Mouse (Mus musculus) erythroid progenitor cell, adult 5-6 weeks (primary cell): ENCODE measurements around the gene Sh3tc1. TPM values are rescaled to one million over a fixed set of nuclear protein-coding genes. Genes with fewer than 3 reads are reported as not detected.

ENCODE experiments used
- ATAC-seq: replicated peaks from 2 replicates; pipeline ENCODE4 v1.8.0; 2016; ENCODE audit warnings: moderate number of reproducible peaks, mild to moderate bottlenecking, moderate TSS enrichment, inconsistent platforms; ENCODE audit not compliant: poor library complexity, low FRiP score, severe bottlenecking
- total RNA-seq, 2 experiments: library from RNA; stranded (forward) in 1 of 2; stranded (reverse) in 1 of 2; fragments of 150-400 nt in 1 of 2; fragments of 186-747, 209-891 nt in 1 of 2; gene quantifications; 2 replicates each; pipeline versions ENCODE4 v1.2.3 to v1.2.4; 2015 to 2017; ENCODE audit warnings: low replicate concordance in 2 of 2

The Sh3tc1 gene
- total RNA-seq, 2 experiments from 2014 or later, result 1.6 TPM; not detected in 1

DNA sequence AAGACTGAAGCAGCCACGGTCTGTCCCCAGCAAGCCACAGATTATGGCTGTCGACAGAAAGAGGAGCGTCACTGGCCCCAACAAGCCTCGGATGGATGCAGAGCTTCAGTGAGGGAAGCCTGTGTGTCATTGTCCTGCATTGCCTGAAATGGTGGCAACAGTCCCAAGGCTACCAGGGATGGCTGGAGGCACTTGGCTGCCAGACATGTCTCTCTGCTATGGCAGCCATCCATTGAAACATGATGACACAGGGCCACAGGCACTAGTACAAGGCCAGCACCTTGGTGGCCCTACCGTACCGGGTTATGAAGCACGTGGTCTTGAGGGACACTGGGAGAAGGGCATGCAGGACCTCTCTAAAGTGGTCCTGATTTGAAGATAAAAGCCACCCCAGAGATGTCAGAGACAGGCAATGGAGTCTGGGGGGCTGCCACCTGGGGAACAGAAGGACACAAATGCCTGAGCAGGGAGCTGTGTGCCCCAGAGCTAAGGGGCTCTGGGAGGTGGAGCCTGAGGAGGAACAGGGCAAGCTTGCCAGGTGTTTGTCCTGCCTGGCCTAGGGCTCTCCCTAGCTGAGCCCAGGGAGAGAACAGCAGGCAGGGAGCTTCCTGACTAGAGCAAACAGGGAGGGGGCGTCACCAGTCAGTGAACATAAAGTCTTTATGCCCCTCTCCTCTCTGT lies 49.2 kb downstream of the Sh3tc1 start:
- ATAC-seq, result no peak

DNA sequence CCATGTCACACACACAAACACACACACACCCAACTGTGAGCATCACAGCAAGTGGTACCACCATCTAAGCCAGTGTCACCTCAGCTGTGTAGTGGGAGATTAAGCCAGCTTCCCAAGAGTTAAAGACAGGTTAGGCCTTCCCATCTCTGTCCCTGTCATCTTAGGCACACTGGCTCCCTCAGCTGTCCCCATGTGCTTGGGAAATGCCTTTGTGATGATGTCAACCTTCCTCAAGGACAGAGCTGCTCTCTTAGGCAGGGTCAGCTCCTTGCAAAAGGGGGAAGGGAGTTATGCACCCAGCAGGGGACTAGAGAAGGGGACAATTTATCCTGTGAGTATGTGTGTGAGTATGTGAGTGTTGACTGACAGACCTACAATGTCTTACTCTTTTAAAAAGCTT lies 50.4 kb downstream of the Sh3tc1 start:
- ATAC-seq, result no peak

DNA sequence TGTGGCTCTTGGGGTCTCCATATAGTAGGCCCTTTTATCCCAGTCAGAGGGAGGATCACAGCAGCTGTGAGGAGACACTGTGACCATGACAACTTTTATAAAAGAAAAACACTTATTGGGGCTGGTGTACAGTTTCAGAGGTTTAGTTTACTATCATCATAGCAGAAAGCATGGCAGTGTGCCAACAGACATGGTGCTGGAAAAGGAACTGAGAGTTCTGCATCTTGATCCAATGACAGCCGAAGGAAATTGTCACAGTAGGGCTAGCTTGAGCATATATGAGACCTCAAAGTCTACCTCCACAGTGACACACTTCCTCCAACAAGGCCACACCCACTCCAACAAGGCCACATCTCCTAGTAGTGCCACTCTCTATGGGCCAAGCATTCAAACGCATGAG lies 50.9 kb downstream of the Sh3tc1 start:
- no peak for ATAC-seq

DNA sequence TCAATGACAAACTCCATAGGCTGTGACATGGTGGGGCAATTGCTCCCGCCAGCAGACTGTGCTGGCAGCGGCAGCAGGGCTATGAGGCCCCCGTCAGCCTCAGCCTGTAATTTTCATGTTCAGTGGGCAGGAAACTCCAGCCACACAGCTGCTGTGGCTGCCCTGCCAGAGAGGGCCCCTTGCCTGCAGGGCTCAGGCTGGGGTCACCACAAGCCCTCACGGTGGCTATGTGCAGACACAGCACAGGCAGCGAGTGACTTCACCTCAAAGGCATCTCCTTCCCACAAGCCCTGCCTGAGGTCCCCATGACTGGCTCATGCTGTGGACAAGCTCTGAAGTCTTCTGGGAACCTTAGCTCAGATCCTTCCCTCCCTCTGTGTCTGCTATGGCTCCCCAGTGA lies 52.7 kb downstream of the Sh3tc1 start:
- ATAC-seq, result no peak

DNA sequence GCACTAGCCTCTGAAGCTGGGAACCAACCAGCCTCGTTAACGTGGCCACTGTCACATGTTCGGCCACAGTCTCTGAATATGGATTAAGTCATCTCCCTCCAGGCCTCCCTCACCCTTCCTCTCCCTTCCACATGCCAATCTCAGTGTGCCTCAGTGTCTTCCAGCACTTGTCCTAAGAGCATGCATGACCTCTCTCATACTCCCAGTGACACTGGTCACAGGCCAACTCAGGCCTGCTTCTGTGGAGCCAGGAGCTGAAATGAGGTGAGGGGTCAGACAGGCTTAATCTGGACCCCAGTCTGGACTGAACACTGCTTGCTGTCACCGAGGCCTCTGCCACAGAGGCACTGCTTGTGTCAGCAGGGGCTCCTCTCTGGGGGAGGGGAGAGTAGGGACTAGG lies 53.5 kb downstream of the Sh3tc1 start:
- no peak for ATAC-seq

DNA sequence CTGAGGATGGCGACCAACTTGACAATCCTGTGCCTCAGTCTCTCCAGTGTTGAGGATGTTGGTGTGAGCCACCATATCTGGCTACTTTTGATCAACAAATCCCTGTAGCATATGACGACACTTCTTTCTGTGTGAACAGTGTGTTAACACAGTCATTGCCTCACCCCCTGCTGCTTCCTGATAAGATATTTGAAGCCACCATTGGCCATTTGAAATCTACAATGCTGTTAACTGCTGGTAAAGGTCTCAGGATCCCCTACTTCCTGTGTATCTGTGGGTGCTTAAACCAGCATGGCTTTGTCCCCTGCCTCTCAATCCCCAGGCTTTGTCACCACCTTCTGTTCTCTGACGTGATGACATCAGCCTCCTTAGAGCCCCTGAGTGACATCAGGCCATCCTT lies 54.7 kb downstream of the Sh3tc1 start:
- ATAC-seq, result no peak

DNA sequence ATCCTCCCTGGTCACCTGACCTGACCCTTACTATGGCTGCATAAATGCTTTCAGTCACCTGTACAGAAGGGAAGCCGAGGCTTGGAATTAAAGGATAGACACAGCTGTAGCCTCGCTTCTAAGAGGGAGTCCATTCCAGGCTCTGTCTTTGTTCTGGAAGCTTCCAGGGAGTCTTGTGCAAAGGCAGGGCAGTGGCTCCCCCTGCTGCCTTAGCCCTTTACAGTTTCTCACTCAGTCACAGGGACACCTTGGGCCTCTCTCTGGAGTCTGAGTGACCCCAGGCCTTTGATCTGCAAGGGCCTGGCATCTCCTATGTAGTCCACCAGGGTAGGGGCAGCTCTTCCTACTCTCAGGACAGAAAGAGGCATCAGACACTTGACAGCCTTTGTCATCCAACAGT lies 58.8 kb downstream of the Sh3tc1 start:
- no peak for ATAC-seq

DNA sequence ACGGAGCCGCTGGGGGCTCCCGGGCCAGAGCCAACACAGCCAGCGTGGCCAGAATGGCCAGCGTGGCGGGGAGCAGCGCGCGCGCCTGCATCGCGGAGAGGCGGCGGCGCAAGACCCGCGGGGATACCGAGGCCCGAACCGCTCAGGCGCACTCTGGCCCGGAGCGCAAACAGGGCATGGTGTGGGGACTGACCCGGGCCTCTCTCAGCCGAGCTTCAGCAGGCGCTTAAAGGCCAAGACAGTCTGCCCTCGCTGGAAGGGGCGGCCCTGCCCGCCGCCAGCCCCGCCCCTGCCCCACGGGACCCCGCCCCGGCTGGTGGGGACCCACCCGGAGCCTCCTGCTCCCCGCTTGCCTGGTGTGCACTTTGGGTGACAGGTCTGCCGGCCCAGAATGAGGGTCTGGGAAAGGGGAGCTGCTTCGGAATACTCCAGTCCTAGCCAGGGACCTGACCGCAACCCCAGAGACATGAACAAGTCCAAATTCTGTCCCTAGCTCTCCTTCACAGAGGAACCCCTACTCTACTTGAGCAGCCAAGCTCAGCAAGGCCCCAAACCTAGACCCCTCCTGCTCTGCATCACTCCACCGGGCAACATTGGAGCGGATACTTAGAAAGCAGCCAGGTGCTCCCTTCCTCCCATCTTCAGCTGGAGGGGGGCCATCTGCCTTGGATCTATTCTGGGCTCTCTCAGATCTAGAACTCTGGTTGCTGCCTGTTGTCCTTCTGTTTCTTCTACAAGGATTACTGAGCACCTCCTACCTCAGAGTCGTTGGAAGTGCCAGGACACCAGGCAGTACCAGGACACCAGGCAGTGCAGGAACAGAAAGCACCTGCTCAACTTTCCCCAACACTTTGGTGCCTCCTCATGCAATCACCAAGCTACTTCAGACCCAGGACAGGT lies 60.3 kb downstream of the Sh3tc1 start, which contains the start of gene Htra3:
TSS of gene Htra3 (minus strand) at position 527 of the 900 bp plus-strand sequence.
- ATAC-seq, result no peak

DNA sequence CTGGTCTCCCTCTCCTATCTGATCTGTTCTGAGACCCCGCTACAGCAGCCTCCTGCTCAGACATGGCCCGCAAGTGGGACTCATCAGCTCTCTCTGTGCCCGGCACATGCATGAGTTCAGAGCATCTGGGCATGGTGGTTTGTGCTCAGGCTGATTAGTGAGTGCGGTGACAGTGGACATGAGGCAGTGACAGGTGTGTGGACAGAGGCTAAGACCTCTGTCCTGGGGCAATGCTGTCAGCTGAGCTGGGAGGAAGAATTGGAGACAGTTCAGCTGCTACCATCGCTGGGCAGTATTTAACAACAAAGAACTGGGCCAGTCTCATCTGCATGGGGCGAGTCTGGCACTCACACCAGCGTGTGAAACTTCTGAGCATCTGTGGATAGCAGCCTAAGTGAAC lies 62.8 kb downstream of the Sh3tc1 start:
- no peak for ATAC-seq

DNA sequence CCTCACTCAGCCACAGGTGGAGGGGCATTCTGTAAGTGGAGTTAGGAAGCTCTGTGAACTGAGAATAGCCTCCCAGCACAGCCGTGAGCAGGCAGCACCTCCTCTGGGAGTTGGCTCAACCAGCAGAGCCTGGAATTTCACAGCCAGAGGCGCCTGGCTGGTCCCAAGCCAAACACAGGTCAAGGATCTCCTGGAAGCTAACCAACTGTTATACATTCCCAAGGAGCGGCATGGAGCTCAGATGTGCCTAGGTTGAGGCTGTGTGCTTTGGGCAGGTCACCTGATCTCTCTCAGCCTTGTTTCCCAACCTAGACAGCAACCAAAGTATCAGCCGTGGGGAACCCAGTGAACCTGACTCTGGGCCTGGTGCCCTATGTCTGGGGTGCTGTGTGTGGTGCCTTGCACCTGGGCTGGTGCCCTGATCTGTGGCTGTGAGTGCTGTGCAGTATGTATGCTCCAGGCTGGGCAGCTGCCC lies 65.7 kb downstream of the Sh3tc1 start:
- no peak for ATAC-seq

DNA sequence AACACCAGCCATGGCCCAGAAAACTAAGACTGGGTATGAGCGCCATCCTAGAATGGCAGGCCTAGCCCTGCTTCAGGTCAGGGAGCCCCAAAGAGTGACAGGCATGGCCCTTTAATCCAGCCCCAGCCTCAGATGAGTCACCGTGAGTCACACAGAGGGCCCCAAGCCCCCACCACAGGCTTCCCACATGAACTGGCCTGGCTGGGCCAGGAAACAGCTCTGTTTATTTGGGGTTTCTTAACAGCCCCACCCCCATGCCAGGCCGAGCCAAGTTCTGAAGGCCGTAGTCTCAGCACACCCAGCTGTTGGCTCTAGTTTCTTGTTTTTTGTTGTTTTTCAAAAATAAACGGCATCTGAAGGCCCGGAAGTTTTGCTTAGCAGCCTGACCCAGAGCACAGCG lies 66.7 kb downstream of the Sh3tc1 start:
- no peak for ATAC-seq

DNA sequence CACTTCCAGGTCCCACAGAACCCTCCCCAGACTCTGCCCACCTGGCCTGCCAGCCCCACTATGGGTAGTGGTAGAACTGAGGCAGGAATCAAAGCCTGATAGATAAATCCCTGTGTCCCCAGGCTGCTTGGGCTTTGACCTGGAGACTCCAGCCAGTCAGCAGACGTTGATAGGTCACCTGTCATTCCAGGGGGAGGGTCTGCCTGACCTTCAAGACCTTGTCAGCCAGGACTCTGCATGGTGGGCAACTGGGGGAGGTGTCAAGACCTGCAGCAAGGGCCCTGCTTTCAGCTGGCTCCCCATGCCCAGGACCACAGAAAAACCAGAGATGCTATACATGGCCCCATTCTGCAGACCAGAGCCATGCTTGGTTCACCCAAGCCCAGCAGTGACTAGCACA lies 67.2 kb downstream of the Sh3tc1 start:
- no peak for ATAC-seq

DNA sequence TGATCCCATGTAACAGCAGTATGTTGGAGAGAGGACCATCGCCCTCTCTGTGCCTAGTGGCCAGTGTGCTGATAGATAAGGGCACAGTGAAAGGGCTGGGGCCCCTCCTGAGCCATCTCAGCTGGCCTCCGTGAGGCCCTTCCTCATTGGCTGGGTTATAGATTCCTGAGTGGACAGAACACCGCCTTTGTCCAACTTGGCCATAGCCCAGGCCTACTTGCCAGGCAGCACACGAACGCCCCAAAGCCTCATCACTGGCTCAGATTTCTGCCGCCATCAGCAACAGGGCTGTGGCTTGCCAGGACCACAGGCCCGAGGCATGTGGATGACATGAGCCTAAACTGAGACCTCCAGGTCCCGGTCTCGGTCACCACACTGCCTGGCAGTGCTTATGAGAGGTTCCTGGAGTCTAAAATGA lies 68.3 kb downstream of the Sh3tc1 start:
- no peak for ATAC-seq

DNA sequence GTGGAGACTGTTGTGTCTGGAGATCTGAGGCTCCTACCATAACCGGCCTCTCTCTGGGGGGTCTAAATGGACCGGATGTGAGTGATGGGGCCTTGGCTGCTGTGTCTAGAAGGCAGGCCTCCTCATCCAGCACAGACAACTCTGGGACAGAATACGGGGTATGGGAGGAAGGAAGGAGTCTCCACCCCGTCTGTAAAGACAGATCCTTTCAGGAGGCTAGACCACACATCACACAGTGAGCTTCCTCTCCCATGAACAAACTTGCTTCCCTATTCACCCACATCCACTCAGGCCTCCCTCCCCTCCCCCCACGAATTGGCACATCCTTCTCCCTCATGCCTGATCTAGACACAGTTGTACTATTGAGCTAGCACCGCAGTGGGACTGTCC lies 69.4 kb downstream of the Sh3tc1 start:
- ATAC-seq, result no peak

DNA sequence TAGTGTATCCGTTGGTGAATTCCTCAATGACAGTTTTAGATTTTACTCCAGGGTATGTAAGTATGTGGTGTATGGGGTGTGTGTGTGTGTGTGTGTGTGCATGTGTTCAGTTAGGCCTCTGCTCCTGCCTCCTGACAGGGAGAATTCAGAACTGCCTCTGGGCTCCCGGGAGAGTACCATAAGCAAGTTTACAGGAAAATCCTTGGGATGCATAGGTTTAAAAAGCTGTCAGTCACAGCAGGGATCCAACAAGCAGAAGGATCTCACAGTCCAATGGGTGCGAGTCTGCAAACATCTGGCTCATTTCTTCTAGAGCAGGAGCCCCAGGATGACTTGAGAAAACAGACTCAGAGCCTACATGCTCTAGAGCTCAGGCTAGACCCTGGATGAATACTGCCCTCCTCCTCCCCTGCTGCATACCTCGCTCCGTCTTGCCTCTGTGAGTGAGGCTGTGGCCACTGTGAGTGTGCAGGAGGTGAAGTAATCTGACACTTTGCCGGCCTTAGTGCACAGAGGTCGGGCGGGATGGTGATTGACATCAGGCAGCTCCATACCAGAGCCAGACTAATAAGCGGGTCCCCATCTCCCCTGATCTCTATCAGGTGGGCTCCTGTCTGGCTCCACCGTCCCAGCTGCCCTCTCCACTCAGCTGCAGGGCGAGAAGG lies 69.9 kb downstream of the Sh3tc1 start:
- ATAC-seq, result no peak

DNA sequence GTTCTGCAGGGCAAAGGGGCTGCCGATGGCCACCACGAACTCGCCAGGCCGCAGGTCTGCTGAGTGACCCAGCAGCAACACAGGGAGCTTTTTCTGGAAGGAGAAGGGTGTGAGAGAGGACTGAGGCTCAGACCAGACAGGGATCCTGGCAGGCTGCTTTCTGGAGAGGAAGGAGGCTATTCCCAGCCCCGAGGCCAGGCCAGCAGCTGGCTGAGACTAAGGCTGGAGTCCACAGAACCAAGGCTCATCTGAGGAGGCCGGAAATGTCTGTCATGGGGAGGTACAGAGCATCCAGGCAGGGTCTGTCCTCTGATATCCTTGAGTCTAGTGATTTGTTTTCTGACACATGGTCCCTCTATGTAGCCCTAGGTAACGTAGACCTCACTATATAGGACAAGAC lies 73.6 kb downstream of the Sh3tc1 start:
- ATAC-seq, result no peak

DNA sequence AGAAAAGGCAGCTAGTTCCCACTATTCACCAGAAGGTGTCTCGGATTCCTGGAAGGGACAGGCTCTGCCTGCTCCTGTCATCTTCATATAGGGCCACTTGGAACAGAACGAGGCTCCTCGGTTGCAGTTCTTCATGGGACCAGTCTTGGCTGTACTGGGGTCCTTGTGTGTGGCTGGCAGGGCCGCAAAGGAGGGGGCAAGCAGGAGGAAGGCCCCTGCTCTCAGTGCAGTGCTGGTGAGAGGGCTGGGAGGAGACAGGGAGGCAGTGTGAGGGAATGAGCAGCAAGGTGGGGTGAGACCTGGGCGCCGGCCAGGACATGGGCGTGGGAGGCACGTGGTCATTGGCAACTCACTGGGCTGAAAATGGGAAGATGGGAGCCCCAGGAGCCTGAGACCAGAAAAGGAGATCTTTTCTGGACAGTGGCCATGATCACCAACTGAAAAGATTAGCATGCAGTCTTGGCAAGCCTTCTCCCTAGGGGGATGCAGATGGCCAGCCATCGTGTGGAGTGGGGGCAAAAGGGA lies 77.7 kb downstream of the Sh3tc1 start:
- ATAC-seq, result no peak

DNA sequence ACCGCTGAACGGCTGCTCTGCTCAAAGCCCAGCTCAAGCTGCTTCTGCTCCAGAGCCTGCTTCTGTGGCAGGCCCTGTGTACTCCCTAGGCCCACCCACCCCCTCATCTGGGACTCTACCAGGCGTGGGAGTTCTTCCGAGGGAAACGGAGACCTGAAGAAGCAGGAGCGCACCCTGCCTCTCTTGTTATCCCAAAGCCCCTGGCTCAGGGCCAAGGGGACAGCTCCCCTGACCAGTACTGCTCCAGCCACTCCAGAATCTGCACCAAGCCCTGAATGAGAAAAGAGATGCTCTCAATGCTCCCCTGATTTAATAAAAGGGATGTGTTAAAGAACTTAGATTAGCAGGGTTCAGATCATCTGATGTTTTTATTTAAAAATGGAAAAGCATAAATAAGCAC lies 78.6 kb downstream of the Sh3tc1 start:
- no peak for ATAC-seq

DNA sequence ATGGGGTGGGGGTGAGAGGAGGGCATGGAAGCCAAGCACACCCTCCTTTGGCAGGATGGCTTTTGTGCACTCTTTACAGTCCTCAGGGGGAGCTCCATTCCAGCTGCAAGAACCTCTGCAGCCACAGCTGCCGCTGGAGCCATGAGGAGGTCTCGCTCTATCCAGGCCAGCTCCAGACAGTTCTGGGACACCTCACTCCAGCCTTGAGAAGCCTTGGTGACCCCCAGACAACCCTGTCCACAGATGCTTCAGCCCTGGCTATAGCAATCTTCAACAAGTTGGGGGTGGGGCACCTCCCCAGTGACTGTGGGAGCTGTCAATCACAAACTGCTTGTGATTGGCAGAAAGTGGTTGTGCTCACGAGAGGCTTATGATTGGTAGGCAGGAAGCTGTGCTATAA lies 80.3 kb downstream of the Sh3tc1 start:
- no peak for ATAC-seq

DNA sequence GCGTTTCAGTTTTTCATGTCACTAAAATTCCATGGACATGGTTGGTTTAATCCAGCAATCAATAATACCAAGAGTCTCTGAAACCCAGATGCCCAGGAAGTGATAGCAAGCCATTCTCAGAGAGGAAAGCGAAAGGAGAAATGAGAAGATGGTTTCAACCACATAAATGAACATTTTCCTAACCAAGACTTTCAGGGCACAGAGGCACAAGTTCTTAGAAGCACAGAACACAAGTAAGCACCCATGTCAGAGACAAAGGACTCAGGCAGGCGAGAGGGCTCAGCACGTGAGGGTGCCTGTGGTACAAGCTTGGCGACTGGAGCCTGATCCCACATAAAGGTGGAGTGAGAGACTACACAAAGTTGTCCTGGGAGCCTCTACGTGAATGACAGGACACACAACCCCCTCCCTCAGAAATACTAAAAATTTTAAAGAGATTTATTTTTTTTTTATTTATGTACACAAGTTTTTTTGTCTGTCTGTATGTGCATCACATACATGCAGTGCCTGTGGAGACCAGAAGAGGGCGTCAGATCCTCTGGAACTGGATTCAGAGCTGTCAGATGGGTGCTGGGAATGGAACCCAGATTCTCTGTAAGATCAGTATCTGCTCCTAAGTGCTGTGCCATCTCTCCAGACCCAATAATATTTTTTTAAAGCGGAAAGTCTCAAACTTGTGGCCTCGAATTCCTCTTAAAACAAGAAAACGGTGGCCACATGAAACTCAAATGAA lies 83.9 kb downstream of the Sh3tc1 start:
- no peak for ATAC-seq
